Mouse (Mus musculus): ENCODE measurements around the gene Zfp72.

DNA sequence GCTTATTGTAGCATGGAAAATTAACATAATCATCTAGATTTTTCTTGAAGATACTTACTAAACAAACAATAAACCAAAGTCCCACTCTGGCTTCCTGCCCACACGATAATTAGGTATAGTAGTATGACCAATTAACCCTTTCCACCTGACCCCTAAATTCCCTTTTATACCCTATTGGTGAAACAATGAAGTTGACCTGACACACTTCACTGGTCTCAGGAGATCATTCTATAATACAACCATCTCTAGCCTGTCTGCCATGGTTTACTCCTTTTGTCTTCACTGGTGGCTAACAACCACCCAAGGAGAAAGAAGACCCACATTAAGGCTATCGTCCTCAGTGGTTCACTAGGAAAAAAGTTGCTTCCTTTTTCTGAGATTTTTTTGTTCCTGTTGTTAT lies 520 bp upstream of the Zfp72 start:
- TF ChIP-seq CTCF (IDR thresholded peaks at IDR 0.05) (no peak), EP300 (IDR thresholded peaks at IDR 0.05; ENCODE audit: insufficient read depth, low read depth, low read length) (no peak)

Data from heart, adult 2 months (tissue).